Mouse (Mus musculus) hindbrain, embryonic 16.5 days (tissue): ENCODE data around the gene Ptpra. TPM values are rescaled to one million over a fixed set of nuclear protein-coding genes. Genes with fewer than 3 reads are reported as not detected.
"Not testable (repeated sequence)": the region's sequence is repeated elsewhere in the genome, so short reads cannot be mapped to it uniquely, and the experiment has no call there.

Experiments used
- ATAC-seq: fragments of 200-750 bp; cut with Nextera tagmentation; 2 replicates; pipeline ENCODE4 v1.8.0; 2017; ENCODE audit warnings: moderate TSS enrichment, moderate library complexity
- H3K27ac ChIP-seq: fragments of 300-500 bp; sonication (generic); 2 replicates; pipeline ENCODE4 v1.5.1; 2014; ENCODE audit warnings: low read depth, mild to moderate bottlenecking, control low read depth, low read length, moderate library complexity
- H3K27me3 ChIP-seq: fragments of 300-500 bp; sonication (generic); replicated peaks from 2 replicates; pipeline ENCODE4 v1.6.1; 2014; ENCODE audit warnings: low read length; ENCODE audit not compliant: control insufficient read depth, insufficient read depth
- H3K36me3 ChIP-seq: fragments of 300-500 bp; sonication (generic); 2 replicates; pipeline ENCODE4 v1.6.1; 2014; ENCODE audit warnings: mild to moderate bottlenecking, low read length, moderate library complexity, mixed read lengths; ENCODE audit not compliant: control insufficient read depth, insufficient read depth
- H3K4me1 ChIP-seq: fragments of 300-500 bp; sonication (generic); 2 replicates; pipeline ENCODE4 v1.6.1; 2014; ENCODE audit warnings: low read depth, low read length; ENCODE audit not compliant: control insufficient read depth, insufficient read depth
- H3K4me2 ChIP-seq: fragments of 300-500 bp; sonication (generic); 2 replicates; pipeline ENCODE4 v1.6.1; 2014; ENCODE audit warnings: mild to moderate bottlenecking, low read length, control low read depth, moderate library complexity
- H3K4me3 ChIP-seq: fragments of 300-500 bp; sonication (generic); 2 replicates; pipeline ENCODE4 v1.5.1; 2014; ENCODE audit warnings: mild to moderate bottlenecking, low read length, control low read depth, moderate library complexity
- H3K9ac ChIP-seq: fragments of 300-500 bp; sonication (generic); 2 replicates; pipeline ENCODE4 v1.6.1; 2014; ENCODE audit warnings: low read depth, mild to moderate bottlenecking, control low read depth, low read length, moderate library complexity
- H3K9me3 ChIP-seq: fragments of 300-500 bp; sonication (generic); 2 replicates; pipeline ENCODE4 v1.6.1; 2014; ENCODE audit warnings: mild to moderate bottlenecking, low read length, moderate library complexity; ENCODE audit not compliant: control insufficient read depth
- WGBS: fragments of 180-500 bp; shearing (Covaris S2); extraction: QIAGEN DNeasy Blood & Tissue Kit; methylation state at CpG from one replicate; pipeline ENCODE4 v1.1.7; 2014; 5-methylcytosine and 5-hydroxymethylcytosine counted together
- polyA plus RNA-seq: library from polyadenylated mRNA; unstranded; fragments of >200 nt; fragmentation: Nextera tagmentation; extraction: Ambion mirVana; gene quantifications from 2 replicates; pipeline ENCODE4 v1.2.1, GENCODE M21; 2015

Gene Ptpra
- polyA plus RNA-seq, 1 experiment from 2014 or later = 134 TPM

DNA sequence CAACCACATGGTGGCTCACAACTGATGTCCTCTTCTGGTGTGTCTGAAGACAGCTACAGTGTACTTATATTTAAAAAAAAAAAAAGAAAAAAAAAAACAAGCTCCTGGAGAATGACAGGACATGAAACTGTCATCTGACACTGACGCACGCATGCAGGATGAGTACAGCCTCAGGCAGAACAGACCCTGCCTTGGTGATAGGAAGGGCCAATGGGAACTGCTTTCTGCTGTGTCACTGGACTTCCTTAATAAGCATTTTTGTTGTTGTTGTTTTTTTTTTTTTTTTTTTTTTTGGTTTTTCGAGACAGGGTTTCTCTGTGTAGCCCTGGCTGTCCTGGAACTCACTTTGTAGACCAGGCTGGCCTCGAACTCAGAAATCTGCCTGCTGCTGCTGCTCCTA is 75.4 kb downstream of the Ptpra start:
- not testable (repeated sequence) for ATAC-seq, H3K9me3 ChIP-seq, H3K9ac ChIP-seq, H3K4me3 ChIP-seq, H3K27ac ChIP-seq, H3K4me2 ChIP-seq, H3K27me3 ChIP-seq, H3K4me1 ChIP-seq
- peaks cover 15% of the 10 kb centered on the region for H3K36me3 ChIP-seq
- WGBS = 91% methylated on average over 3 of the region's 4 CpGs

DNA sequence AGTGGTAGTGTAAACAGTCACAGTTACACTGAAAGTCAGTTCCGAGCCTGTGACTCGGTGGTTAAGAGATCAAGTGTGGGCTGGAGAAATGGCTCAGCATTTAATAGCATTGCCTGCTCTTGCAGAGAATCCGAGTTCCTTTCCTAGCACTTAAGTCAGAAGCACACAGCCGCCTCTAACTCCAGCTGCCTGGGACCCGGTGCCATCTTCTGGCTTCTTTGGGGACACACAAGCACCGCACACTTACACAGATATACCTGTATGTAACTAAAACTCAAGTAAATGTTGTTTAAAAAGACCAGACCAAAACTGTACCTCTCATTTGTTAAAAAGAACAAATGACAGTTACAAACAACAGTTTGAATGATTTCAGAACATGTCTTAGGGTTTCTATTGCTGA is 78.4 kb downstream of the Ptpra start:
- no peak for ATAC-seq
- H3K27me3 ChIP-seq = no peaks in the 10 kb centered on the region
- no peaks in the 10 kb centered on the region for H3K4me1 ChIP-seq
- peaks cover 16% of the 10 kb centered on the region for H3K36me3 ChIP-seq
- WGBS = 84% methylated on average over 6 of the region's 6 CpGs
- H3K9ac ChIP-seq = no peak overlapping the region
- no peak overlapping the region for H3K4me2 ChIP-seq
- no peaks in the 10 kb centered on the region for H3K9me3 ChIP-seq
- no peak overlapping the region for H3K4me3 ChIP-seq
- no peak overlapping the region for H3K27ac ChIP-seq

DNA sequence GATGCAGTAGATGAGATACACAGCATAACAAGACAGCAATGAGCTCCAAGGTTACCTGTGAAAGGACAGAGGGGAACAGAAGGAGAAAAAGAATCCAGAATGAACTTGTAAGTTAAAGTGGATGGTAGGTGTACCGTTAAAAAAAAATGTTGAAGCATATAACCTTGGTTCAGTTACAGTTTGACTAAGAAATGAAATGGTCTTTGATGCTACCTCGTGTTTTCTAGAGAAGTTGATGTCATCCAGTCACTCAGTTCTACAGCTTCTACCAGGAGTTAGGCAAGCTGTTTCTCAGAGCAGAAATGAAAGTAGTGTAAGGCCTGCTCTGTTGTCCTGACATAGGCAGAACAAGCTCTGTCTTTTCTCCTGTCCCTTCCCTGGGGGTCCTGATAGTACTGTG is 79.2 kb downstream of the Ptpra start:
- H3K4me2 ChIP-seq = no peak overlapping the region
- H3K36me3 ChIP-seq = peaks cover 18% of the 10 kb centered on the region
- no peak for ATAC-seq
- no peak overlapping the region for H3K27ac ChIP-seq
- no peaks in the 10 kb centered on the region for H3K27me3 ChIP-seq
- no peaks in the 10 kb centered on the region for H3K4me1 ChIP-seq
- no peak overlapping the region for H3K4me3 ChIP-seq
- no peak overlapping the region for H3K9ac ChIP-seq
- 89% methylated on average over 2 of the region's 2 CpGs for WGBS
- H3K9me3 ChIP-seq = no peaks in the 10 kb centered on the region

DNA sequence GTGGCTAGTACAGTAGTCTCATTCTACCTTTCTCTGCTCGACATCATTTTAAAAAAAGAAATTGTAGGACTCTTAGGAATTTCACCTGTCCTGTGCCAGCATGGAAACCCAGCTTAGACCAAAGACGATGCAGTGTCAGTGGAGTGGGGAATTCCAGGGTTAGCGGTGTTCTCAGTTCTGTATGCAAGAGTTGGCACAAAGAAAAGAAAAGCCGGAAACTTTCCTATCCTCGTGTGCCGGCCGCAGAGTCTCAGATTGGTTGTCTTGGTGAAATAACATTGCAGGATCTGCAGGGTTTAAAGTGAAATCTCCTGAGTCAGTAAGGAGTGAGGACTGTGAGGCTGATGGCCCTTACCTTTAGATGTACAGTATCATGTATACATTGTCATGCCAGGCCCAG is 79.8 kb downstream of the Ptpra start:
- 88% methylated on average over 7 of the region's 7 CpGs for WGBS
- ATAC-seq = no peak
- Histone ChIP-seq H3K36me3 (peaks cover 21% of the 10 kb centered on the region), H3K27ac (no peak overlapping the region), H3K4me2 (no peak overlapping the region), H3K9me3 (no peaks in the 10 kb centered on the region), H3K27me3 (no peaks in the 10 kb centered on the region), H3K4me3 (no peak overlapping the region), H3K9ac (no peak overlapping the region), H3K4me1 (no peaks in the 10 kb centered on the region)

DNA sequence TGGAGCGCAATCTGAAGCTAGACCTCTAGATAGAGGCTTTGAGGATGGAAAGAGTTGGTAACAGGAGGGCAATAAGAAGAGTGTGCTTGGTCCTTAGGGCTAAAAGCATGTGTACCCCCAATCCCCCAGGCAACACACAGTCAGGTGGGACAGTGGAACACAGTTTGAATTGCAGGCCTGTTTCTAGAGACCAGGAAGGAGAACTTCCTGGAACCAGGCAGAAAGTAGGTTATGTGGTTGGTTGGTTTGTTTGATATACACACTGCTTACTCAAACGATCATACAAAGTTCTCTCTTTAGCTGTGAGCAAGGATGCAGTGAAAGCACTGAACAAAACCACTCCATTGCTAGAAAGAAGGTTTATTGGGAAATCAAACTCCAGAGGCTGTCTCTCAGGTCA is 82.1 kb downstream of the Ptpra start:
- Histone ChIP-seq H3K4me3 (no peak overlapping the region), H3K27ac (no peak overlapping the region), H3K9ac (no peak overlapping the region), H3K36me3 (peaks cover 15% of the 10 kb centered on the region), H3K9me3 (no peaks in the 10 kb centered on the region), H3K4me1 (no peaks in the 10 kb centered on the region), H3K27me3 (no peaks in the 10 kb centered on the region), H3K4me2 (no peak overlapping the region)
- WGBS = 85% methylated on average over 2 of the region's 2 CpGs
- no peak for ATAC-seq

DNA sequence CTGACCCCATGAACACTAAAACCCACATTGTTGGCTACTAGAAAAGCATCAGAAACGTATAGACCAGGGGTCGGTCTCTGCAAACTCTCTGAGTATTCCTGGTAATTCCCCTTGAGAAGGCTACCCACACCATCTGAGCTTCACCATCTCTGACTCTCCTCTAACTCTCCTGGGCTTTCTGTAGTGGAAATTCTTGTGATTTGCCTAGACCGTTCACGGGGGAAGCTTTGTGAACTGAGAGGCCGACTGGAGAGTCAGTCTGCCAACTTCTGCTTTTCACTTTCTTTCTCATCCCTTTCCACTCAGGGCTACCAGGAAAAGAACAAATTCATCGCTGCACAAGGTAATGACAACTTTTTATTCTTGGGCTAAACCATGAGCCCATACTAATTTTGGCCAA is 84.9 kb downstream of the Ptpra start:
- 90% methylated on average over 6 of the region's 6 CpGs for WGBS
- Histone ChIP-seq H3K27ac (no peak overlapping the region), H3K27me3 (no peaks in the 10 kb centered on the region), H3K36me3 (peaks cover 23% of the 10 kb centered on the region), H3K4me2 (no peak overlapping the region), H3K4me3 (no peak overlapping the region), H3K4me1 (no peaks in the 10 kb centered on the region), H3K9me3 (no peaks in the 10 kb centered on the region), H3K9ac (no peak overlapping the region)
- no peak for ATAC-seq

DNA sequence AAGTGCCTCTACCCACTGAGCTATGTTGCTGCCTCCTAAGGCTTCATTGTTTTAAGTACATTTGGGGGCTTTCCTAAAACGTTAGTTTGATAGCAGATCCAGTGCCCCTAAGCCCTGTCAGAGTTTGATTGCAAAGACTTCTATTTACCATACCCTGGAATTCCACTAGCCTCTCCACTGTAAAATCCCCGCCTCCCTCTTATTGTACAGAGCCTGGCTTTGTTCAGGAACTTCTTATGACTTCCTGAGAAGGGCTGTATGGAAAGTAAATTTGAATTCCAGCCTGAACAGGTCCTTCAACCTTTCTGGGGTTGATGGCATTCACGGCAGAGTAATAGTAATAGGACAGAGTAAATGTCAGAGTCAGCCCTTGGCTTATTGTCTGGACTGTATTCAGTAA is 86.8 kb downstream of the Ptpra start:
- WGBS = 87% methylated on average over 3 of the region's 3 CpGs
- Histone ChIP-seq H3K4me3 (no peak overlapping the region), H3K36me3 (peaks cover 31% of the 10 kb centered on the region), H3K4me1 (no peaks in the 10 kb centered on the region), H3K9me3 (no peaks in the 10 kb centered on the region), H3K27me3 (no peaks in the 10 kb centered on the region), H3K27ac (no peak overlapping the region), H3K4me2 (no peak overlapping the region), H3K9ac (no peak overlapping the region)
- no peak for ATAC-seq

DNA sequence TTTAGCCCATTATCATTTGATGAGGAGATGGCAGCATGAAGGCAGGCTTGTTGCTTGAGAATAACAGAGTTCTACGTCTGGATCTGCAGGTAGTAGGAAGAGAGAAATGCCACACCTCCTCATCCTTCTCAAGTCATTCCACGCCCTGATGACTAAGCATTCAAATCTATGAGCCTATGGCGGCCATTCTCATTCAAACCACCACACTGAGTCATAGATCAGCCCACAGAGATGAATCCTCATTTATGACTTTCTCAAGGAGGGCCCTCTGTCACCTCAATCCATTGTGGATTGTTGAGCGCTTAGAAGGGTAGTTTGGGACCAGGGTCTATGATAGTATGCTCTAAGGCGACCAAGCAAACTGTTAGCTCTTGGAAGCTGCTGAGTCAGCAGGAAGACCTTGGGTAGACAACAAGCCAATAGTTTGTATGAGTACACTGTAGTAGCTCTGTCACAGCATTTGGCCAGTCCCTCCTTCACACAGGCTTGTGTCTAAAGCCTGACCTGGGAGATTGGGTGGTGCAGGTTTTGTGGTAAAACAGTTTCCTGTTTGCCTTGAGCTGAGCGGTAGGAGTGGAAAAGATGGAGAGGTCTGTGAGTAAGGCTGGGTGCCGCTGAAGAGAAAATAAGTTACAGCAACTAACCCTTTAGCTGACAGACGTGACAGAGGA is 88.9 kb downstream of the Ptpra start:
- Histone ChIP-seq H3K4me2 (no peak overlapping the region), H3K9me3 (no peaks in the 10 kb centered on the region), H3K9ac (no peak overlapping the region), H3K27ac (no peak overlapping the region), H3K36me3 (peaks cover 33% of the 10 kb centered on the region), H3K27me3 (no peaks in the 10 kb centered on the region), H3K4me3 (no peak overlapping the region), H3K4me1 (no peaks in the 10 kb centered on the region)
- no peak for ATAC-seq
- 92% methylated on average over 8 of the region's 8 CpGs for WGBS

DNA sequence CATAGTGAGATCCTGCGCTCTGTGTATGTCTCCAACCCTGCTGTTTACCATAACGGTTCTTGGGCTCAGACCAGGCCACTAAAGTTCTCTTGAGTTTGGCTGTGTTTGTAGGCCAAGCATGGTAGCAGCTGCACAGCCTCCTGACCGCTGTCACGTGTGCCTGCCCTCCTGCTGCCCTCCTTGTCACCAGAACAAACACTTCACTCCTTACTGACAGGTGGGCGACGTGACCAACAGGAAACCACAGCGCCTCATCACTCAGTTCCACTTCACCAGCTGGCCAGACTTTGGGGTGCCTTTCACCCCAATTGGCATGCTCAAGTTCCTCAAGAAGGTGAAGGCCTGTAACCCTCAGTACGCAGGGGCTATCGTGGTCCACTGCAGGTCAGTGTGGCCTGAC is 90.2 kb downstream of the Ptpra start:
- Histone ChIP-seq H3K4me1 (no peaks in the 10 kb centered on the region), H3K9ac (no peak overlapping the region), H3K27me3 (no peaks in the 10 kb centered on the region), H3K27ac (no peak overlapping the region), H3K4me2 (no peak overlapping the region), H3K9me3 (no peaks in the 10 kb centered on the region), H3K36me3 (peaks cover 39% of the 10 kb centered on the region), H3K4me3 (no peak overlapping the region)
- WGBS = 89% methylated on average over 9 of the region's 9 CpGs
- ATAC-seq = no peak

DNA sequence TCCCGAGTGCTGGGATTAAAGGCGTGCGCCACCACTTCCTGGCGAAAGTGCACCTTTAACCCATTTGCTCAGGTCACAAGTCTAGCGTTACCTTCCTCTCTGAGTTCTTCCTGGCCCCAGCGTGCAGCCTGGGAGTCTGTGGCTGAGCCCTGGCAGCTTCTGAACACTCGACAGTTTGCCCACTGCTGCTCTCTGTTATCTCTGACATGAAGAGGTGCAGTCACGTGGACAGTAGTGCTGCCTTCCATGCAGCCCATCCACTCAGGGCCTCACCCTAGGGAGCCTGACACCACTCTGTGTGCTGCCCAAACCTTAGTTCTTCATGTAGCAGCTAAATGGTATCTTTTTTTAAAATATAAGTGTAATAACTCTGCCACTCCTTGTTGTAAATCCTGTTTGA is 96.9 kb downstream of the Ptpra start:
- Histone ChIP-seq H3K27me3 (no peaks in the 10 kb centered on the region), H3K9ac (no peak overlapping the region), H3K4me1 (no peaks in the 10 kb centered on the region), H3K36me3 (peaks cover 52% of the 10 kb centered on the region), H3K9me3 (no peaks in the 10 kb centered on the region), H3K4me3 (no peak overlapping the region), H3K4me2 (no peak overlapping the region), H3K27ac (no peak overlapping the region)
- ATAC-seq = no peak
- WGBS = 93% methylated on average over 8 of the region's 8 CpGs
